Mouse (Mus musculus): ENCODE data around the gene Hdhd5.

Hdhd5 gene

GRCm38 (mm10) chr6:120483211-120483626, 47.9 kb downstream of the Hdhd5 start:
- in situ Hi-C loops (cut with MseI, MboI) = no loop called here

DNA sequence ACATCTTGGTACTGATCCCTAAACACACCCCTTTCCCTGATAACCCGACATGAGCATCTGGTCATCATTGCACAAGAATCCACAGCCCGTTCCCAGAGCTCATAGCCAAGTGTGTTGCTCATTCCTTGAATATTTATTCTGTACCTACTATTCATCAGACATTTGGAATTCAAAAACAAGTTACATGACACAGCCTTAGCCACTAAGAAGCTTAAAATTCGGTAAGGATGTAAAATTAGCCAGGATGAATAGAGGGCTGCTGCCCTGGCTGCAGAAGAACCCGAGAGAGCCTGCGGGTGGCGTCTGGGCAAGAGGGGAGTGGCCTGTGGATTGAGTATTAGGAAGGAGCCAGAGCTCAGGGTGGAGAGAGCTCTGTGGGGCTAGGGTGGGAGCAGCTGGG, 48.4 kb downstream of the Hdhd5 start:
- in situ Hi-C loops (cut with MseI, MboI) = no loop called here

DNA sequence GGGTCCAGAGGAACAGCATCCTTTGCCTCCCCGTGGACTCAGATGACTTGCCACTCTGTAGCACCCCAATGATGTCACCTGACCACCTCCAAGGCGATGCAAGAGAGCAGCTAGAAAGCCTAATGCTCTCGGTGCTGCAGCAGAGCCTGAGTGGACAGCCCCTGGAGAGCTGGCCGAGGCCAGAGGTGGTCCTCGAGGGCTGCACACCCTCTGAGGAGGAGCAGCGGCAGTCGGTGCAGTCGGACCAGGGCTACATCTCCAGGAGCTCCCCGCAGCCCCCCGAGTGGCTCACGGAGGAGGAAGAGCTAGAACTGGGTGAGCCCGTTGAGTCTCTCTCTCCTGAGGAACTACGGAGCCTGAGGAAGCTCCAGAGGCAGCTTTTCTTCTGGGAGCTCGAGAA, 49.1 kb downstream of the Hdhd5 start:
- in situ Hi-C loops (cut with MseI, MboI) = no loop called here

- in situ Hi-C loops (cut with MseI, MboI) = no loop called here
These were observed 49.6 kb downstream of the Hdhd5 start for GRCm38 (mm10) chr6:120481538-120481937.

- in situ Hi-C loops (cut with MseI, MboI) = no loop called here
These were observed 50.8 kb downstream of the Hdhd5 start for GRCm38 (mm10) chr6:120480361-120480760.

- in situ Hi-C loops (cut with MseI, MboI) = no loop called here
These were observed 51.8 kb downstream of the Hdhd5 start for GRCm38 (mm10) chr6:120479302-120479701.

GRCm38 (mm10) chr6:120475288-120475687, 55.8 kb downstream of the Hdhd5 start:
- in situ Hi-C loops (cut with MseI, MboI) = no loop called here

- in situ Hi-C loops (cut with MseI, MboI) = no loop called here
These were observed 57.7 kb downstream of the Hdhd5 start for GRCm38 (mm10) chr6:120473427-120473826.

DNA sequence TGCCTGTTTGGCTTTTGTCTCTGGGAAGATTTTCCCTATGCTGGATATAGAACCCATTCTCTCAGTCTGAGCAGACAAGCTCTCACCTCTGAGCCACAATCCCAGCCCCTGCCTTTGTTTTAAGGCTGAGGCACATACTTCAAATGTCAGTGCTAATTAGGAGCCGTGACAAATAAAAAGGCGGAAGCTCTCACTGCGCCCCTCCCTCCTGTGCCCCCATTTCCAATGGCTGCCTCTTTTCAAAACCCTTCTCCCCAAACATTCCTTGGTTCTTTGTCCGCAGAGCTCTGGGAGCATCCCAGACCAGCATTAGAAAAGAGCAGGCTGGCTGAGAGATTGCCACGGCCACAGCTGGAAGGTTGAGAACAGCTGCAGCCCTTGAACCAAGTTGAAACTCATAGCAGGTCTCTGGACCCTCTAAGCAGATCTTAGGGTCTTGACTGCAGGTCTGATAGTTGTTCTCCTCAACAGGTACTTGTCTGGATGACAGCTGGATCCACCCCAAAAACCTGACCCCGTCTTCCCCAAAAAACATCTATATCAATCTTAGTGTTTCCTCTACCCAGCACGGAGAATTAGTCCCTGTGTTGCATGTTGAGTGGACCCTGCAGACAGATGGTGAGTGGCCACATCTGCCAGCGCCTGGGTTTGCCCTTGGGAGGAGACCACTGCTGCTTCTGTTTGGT, 58.5 kb downstream of the Hdhd5 start:
- in situ Hi-C loops (cut with MseI, MboI) = no loop called here

- in situ Hi-C loops (cut with MseI, MboI) = no loop called here
These were observed 59.1 kb downstream of the Hdhd5 start for GRCm38 (mm10) chr6:120471991-120472441.

DNA sequence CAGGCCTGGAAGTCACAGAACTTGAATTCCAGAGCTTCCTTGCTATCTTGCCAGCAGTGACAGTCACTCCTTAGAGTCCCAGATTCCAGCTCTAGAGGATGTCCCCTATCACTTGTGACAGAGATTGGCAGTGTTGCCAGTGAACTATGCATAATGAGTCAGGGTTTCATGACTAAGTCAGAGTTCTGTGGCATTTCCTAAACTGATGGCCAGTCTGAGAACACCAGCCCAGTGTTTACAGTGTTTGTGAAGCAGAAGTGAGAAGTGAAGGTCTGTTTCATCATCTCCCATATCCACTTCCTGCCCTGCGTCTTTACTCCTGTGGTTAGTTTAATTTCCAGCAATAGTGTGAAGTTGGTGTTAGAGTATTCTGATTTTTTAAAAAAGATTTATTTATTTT, 60.5 kb downstream of the Hdhd5 start:
- in situ Hi-C loops (cut with MseI, MboI) = no loop called here

- in situ Hi-C loops (cut with MseI, MboI) = no loop called here
These were observed 61.3 kb downstream of the Hdhd5 start for GRCm38 (mm10) chr6:120469770-120470169.

- in situ Hi-C loops (cut with MseI, MboI) = no loop called here
These were observed 61.9 kb downstream of the Hdhd5 start for GRCm38 (mm10) chr6:120469268-120469667.

GRCm38 (mm10) chr6:120468259-120468658, 62.9 kb downstream of the Hdhd5 start:
- in situ Hi-C loops (cut with MseI, MboI) = no loop called here

- in situ Hi-C loops (cut with MseI, MboI) = no loop called here
These were observed 64.3 kb downstream of the Hdhd5 start for GRCm38 (mm10) chr6:120466609-120467329.

- in situ Hi-C loops (cut with MseI, MboI) = no loop called here
These were observed 65.7 kb downstream of the Hdhd5 start for GRCm38 (mm10) chr6:120465393-120465792.

GRCm38 (mm10) chr6:120464406-120464939, 66.6 kb downstream of the Hdhd5 start:
- in situ Hi-C loops (cut with MseI, MboI) = no loop called here

- in situ Hi-C loops (cut with MseI, MboI) = no loop called here
These were observed 67.2 kb downstream of the Hdhd5 start for GRCm38 (mm10) chr6:120463884-120464283.

DNA sequence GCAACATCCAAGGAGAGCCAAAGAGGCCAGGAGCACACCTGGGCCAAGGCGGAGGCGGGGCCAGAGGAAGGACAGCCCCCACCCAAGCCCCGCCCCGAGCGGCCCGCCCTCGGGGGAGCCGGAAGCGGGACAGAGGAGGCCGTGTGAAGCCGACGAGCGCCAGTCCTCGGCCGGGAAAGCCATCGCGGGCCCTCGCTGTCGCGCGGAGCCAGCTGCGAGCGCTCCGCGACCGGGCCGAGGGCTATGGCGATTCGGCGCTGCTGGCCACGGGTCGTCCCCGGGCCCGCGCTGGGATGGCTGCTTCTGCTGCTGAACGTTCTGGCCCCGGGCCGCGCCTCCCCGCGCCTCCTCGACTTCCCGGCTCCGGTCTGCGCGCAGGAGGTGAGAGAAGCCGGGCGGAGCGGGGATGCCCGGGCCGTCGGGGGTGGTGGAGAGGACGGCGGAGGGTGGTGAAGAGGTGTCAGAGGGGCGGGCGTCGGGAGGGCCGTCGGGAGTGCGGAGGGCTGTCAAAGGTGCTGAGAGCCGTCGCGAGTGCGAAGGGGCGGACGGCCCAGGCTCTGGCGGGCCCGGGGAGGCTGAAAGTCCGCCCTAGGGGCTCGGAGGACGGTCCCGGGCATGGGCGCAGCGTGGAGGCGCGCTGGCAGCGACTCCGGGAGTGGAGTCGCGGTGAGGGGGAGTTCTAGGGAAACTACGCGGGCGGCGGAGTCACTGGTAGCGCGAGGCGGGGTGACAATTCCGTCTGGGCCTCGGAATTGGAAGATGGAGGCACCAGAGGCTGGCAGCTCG, 67.8 kb downstream of the Hdhd5 start, which contains the start of gene Il17ra:
Gene Il17ra, plus strand, starts transcription at position 162 of the 786 bp plus-strand sequence.
- in situ Hi-C loops (cut with MseI, MboI) = no loop called here

GRCm38 (mm10) chr6:120462251-120462650, 68.9 kb downstream of the Hdhd5 start:
- in situ Hi-C loops (cut with MseI, MboI) = no loop called here

GRCm38 (mm10) chr6:120461217-120461616, 69.9 kb downstream of the Hdhd5 start:
- in situ Hi-C loops (cut with MseI, MboI) = no loop called here

Measured in mouse trophoblast stem cell (cell line).